Mouse (Mus musculus) retina, postnatal 7 days (tissue): ENCODE results near the gene Crybb1.

ENCODE experiments used
- DNase-seq: peaks from one replicate; pipeline ENCODE4 v3.0.0-alpha.2; 2012; ENCODE audit warnings: low read depth, low spot score

Gene Crybb1

GRCm38 (mm10) chr5:112266011-112266777 is 10.6 kb downstream of the Crybb1 start:
- no peak for DNase-seq

GRCm38 (mm10) chr5:112270764-112271541 is 15.3 kb downstream of the Crybb1 start:
- DNase-seq: no peak

- DNase-seq: no peak
Measured at GRCm38 (mm10) chr5:112272934-112273333, 17.3 kb downstream of the Crybb1 start.

- no peak for DNase-seq
Measured at GRCm38 (mm10) chr5:112273746-112274463, 18.3 kb downstream of the Crybb1 start.

DNA sequence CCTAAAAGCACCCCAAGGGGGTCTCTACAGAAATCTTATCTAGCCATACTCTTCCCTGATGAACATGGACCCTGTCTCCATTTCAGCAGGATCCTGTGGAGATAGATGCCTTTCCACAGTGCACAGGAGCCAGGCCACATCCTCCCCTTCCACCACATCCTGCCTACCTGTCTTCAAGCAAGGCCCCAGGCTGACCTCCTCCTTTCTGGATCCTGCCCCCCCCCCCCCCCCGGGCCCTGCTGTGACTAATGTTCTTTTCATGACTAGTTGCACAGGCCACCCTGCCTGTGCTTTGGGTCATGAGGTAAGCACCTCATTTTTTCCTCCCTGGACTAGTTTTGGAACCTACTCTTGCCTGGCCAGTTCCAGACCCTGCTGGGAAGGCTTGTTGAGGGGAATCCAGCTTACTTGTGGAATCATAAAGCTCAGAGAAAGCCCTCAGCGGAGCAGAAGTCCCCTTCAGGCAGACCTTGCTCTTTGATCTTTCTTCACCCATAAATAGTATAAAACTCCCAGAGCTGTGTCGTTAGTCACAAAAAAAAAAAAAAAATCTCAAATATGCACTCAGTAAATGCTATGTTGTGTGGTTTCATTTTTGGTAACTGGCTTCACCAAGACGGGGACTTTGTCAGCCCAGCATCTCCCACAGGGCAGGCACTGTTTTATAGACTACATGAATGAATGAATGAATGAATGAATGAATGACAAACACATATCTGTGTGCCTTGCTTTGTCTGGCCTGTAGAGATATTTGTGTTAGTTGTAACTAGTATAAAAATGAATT is 19.6 kb downstream of the Crybb1 start:
- no peak for DNase-seq

DNA sequence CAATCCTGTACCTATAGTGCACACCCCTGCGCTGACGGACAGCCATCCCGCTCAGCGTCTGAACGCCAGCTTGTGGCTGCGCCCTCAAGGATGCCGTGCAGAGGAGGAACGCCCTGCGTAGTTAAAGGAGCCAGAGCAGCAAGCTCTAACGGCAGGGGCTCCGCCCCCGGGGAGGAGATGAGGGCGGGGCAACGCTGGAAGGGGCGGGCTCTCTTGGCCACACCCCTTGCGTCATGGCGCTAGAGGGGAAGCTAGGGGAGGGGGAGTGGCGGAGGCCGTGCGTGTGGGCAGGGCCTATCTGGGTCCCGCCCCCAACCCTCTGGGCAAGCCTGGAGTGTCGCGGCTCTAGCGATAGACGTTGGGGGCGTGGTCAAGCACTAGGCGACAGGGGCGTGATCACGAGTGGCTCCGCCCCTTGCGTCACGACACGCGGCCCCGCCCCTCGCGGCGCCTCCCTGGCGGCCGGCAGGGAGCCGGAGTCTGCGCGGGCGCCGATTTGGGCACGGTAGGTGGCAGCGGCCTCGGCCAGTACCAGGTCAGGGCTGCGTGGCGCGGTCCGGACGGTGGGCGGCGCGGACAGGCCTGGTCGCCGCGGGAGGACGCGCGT is 20.8 kb downstream of the Crybb1 start, which contains the start of gene Tpst2:
Gene Tpst2, plus strand, starts transcription at position 425 of the 607 bp plus-strand sequence.
- DNase-seq: peak; percentile 99

DNA sequence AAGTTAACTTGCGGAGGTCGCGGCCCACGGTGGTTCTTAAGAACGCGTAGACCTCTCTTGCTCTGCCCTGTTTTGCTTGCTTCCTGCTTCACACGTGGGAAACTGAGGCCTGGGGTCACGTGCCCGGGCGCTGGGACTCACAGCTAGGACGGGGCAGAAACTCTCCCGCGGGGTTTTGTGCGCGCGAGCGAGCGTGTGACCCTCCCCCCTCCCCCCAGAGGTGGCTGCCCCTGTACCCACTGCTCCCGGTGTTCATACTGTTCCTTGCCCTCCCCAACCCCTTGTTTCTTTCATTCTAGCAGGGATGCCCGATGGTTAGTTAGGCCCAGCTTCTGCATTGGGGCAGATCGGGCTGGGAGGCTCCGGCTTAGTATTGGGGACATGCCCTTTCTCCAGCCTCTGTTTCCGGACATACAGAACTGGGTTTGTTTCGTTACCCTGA is 21.3 kb downstream of the Crybb1 start:
- DNase-seq: no peak

- DNase-seq: no peak
Measured at GRCm38 (mm10) chr5:112277906-112278470, 22.4 kb downstream of the Crybb1 start.

- no peak for DNase-seq
Measured at GRCm38 (mm10) chr5:112279181-112280021, 23.8 kb downstream of the Crybb1 start.

DNA sequence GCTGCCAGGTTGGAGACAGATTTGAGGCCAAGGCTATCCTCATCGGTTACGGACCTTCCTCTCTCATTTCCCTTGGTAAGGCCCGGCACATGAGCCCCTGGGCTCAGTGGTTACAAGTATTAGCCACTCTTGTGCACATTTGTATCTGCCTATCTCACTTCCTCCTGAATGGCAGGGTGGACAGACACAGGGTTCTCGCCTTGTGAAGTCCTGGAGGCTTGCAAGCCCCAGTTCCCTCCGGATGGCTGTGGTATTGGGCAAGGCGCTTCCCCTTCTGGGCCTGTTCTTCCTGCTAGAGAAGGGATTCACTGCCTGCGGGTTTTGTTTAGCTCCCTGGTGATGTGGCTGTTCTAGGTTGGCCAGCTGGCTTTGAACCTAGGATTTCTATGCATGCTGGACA is 24.5 kb downstream of the Crybb1 start:
- no peak for DNase-seq

DNA sequence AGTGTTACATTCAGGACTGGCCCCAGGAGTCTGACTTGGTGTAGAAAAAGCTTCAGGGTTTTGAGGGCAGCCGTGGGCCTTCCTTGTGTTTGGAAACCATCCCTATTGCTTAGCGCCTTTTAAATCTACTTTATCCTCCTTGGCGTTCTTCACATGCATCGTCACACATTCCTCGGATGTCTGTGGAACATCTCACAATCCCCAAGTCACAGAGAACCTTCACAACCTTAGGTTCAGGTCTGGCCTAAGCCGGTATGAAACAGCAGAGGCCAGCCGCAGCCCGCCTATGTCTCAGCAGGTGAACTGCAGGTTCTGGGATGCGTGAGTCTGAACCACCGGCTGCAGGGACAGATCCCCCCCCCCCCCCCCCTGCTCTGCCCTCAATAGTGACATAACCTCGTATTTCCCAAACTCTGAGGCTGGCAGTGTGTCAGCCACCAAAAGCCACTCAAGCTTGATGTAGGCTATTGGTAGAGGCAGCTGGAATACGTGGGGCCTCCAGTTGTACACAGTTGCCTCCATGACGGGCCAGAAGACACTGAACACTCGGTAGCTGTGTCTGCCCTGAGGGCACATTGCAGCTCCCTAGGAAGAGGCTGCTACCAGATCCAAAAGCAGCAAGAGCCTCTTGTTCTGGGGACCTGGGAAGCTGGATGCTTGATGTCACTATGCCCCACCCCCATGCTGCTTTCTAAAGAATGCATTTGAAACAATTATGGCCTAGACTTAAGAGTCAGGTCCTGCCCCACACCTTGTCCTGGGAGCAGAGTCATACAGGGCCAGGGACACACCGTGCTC is 25.4 kb downstream of the Crybb1 start:
- DNase-seq: no peak

GRCm38 (mm10) chr5:112281676-112282075 is 26.1 kb downstream of the Crybb1 start:
- no peak for DNase-seq

DNA sequence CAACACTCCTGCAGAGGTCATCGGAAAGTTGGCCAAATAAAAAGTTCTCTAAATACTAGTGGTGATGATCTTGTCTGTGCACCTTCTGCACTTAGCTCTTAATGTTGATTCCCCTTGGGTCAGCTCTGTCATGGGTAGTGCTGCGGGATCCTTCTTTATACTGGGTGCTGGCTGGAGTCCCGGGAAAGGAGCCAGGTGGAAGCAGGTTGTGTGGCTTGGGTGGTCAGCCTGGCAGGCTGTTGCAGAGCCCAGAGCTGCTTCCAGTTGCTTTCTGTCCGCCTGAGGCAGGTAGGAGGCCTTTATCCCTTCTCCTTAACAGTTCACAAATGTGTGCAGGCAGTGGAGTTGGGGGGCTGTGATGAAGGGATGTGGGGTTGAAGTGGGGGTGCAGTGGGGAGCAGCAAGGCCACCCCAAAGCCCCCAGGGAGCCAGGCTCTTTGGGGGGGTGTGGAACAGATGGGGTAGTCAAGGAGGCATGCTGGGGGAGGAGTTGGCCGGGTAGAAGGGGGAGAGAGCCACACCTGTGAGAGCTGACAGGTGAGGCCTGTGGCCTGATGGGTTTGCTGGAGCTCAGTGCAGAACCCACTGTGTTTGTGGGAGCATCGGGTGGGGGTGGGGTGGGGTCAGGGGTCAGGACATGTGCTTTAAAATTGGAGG is 26.6 kb downstream of the Crybb1 start:
- no peak for DNase-seq

DNA sequence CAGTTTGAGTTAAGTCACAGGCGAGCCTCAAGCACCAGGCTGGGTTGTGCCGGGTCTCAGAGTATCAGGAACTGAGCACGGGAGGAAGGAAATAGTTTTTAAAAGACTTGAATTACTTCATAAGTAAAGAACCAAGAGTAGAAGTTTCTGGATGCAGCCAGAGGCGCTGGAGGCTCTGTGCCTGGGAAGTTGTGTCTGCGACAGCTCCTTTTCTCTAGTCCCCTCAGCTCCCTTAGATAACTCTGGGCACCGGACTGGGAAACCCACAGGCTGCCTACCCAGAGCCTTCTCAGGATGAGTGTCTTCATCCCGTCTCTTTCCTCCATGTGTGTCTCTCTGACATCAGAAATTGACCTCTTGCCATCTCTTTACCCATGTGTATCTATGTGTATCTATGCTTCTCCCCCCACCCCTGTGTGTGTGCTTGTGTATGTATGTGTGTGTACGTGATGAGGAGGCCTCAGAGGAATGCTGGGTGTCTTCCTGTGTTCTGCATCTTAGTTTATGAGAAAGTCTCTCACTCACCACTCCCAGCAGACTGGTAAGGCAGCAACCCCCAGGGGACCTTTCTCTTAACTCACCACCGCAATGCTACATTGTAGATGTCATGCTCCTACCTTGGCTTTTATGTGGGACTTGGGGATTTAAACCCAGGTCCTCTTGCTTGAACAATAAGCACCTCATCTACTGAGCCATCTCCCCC is 27.3 kb downstream of the Crybb1 start:
- DNase-seq: no peak

GRCm38 (mm10) chr5:112283543-112284202 is 28.1 kb downstream of the Crybb1 start:
- no peak for DNase-seq

GRCm38 (mm10) chr5:112284203-112284582 is 28.6 kb downstream of the Crybb1 start:
- DNase-seq: no peak

GRCm38 (mm10) chr5:112285548-112286085 is 30.0 kb downstream of the Crybb1 start:
- DNase-seq: no peak
